Mouse (Mus musculus) cerebellum, postnatal 36 days (tissue): ENCODE data around the gene Lypd6b.

Experiments
- DNase-seq, 2 experiments: peaks; one replicate each; pipeline ENCODE4 v3.0.0; 2021 to 2022; ENCODE audit warnings: mixed read lengths in 2 of 2

Gene Lypd6b

DNA sequence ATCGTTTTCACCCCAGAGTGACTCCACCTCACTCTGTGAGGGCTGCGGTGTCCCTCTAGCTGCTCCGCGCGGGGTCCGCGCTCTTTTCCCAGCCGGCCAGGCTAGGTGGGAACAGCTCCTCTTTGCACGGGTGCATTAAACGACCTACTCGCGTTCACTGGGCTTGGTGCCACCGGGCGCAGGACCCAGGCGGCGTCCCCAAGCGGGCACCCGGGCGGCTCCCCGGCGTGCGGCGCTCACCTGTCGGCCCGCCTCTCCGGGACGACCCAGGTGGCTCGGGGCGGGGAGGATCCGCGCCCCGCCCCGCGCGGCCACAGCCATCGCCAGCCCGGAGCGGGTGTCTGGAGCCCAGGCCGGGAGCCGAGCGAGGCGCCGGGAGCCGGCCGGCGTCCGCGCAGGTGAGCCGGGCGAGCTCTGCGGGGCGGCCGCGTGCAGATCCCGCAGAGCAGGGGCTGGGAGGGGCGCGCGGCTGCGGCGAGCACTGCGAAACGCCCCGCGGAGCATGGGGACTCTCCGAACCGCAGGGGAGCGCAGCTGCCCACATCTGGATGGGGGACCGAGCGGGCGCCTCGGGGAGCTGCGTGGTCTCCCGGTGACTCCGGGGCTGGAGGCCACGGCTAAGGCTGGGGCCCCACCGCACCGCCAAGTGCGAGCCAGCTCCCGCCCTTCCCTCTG is at the start of gene Lypd6b:
TSS of gene Lypd6b (plus strand) at position 313 of the 675 bp plus-strand sequence.
- DNase-seq, result peak in 1 of 2 experiments; percentile 23

- peak; percentile 74 to 76 for DNase-seq
Observed at GRCm38 (mm10) chr2:49739046-49739445, 48.4 kb upstream of the Lypd6b start.

- DNase-seq, result no peak
Observed at GRCm38 (mm10) chr2:49741026-49741425, 46.5 kb upstream of the Lypd6b start.

DNA sequence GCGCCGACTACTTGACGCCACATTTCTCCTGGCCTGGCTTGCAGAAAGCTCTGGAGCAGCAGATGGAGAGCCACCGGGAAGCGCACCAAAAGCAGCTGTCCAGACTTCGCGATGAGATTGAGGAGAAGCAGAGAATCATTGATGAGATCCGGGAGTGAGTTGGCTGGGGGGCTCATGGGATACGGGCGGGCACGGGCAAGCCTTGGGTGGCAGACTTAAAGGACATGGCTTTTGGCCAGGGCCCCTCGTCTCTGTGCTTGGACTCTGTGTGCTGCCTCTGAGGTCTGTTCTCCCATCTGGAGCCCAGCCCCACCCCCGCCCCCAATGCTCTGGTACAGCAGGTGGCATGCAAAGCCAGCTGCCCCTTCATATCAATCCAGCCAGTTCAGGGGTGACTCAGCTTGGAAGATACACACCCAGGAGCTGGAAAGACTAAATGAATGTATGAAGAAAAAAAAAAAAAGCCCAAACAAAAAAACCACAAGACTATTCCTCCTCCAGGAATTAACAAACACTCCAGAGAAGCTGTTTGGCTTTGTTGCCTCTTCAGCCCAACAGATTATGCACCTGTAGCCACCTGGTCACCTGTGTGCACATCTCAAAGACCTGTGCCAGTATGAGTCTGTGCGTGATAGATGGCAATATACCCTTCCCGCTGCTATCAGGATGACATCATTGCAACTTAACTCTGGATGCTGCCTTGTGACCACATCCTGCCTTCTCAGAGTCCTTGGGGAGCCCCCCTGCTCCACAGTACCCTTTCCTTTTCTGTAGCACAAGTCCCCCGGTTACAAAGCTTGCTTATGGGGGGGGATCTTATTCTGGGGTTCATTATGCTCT is 45.4 kb upstream of the Lypd6b start:
- peak; percentile 65 to 70 for DNase-seq

- DNase-seq, result no peak
Observed at GRCm38 (mm10) chr2:49742919-49743318, 44.6 kb upstream of the Lypd6b start.

DNA sequence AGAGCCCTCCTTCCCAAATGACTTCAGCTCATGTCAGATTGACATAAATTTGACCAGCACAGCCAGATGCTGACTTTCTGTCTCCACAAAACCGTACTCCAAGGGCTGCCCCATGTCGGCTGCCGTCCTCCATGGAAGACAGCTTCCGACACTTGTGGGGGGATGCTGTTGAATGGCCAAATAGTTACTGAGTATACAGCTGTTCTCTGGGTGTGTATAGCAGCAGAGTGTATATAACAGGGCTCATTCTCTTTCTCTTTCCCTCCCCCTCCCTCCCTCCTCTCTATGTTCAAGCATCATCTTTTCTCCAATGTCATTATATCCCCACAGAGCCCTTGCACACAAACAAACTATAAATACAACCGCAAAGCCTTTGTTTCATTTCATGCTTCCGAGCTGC is 43.7 kb upstream of the Lypd6b start:
- no peak for DNase-seq

GRCm38 (mm10) chr2:49744251-49745093 is 43.0 kb upstream of the Lypd6b start:
- DNase-seq, result no peak

DNA sequence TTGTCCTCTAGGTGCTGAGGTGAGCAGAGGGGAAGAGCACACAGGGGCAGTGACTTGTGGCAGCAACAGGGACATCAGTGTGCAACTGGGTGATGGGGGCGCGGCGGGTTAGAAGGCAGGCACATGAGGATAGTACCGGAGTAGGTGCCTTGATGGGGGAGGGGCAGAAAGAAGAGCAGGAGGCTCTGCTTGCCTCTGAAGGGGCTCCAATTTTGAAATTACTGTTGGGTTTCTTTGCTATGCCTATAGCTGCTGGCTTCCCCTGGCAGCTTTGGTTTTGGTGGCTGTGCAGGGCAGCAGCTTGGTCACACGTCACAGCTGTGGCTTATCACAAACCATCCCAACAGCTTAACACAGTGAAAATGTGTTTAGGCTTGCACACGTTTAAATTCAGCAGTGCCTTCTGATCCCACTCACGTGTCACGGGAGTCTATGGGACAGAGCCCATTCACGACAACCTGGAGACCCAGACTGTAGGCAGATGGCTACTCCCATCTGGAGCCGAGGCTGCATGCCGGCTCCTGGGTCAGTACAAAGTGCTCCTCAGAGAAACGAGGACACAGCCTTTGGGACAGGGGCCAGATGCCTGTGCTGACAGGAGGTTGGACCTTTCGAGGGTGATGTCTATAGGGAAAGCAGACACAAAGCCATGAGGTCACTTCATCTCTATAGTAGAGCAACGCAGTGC is 42.2 kb upstream of the Lypd6b start:
- DNase-seq, result peak; percentile 83 to 84

DNA sequence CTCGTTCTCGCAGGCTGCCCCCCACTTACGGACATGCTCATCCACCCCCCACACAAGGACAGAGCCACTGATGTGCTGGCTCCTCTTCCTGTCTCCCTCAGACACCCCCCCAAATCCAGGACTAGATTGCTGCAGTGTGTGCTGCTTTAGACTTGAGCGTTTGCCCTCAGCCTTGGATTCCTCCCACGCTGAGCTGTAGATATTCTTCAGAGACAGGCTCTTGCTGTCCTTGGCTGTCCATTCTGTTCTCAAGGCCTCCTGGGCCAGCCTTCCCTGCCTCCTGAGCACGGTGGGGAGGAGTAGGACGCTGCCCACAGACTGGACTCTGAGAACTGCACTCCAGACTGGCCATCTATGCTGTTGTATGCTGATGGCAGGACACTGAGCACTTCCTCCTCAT is 40.5 kb upstream of the Lypd6b start:
- no peak for DNase-seq

GRCm38 (mm10) chr2:49747670-49748069 is 39.8 kb upstream of the Lypd6b start:
- no peak for DNase-seq

DNA sequence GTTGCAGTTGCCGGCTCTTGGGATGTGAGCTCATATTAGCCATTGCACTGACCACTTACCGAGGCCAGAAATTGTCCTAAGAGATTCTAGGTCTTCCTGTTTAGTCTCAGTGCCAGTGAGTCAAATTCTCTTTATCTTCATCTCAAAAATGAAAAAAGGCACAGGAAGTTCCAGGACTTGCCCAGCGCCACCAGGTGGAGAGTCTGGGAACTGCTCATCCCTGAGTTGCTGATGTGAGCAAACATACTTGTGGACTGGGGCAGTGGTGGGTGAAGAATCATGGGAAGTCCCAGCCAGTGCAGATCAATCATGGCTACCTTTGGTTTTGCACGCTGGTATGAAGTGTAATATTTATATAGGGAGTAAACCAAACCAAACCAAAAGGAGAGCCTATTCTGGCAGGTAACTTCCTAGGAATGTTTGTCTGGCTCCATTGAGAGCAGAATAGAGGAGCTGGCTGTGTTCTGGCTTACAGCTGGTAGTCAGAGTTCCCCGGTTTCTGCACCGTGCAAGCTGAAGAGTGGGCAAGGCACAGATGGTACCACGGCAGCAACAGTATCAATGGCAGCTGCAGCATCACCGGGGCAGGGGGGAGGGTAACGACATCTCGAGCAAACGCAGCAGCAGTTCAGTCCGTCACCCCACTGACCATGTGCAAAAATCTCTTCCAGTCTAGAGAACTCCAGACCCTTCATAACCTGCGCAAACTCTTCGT is 38.7 kb upstream of the Lypd6b start:
- peak; percentile 62 to 63 for DNase-seq

GRCm38 (mm10) chr2:49749730-49750576 is 37.5 kb upstream of the Lypd6b start:
- no peak for DNase-seq

GRCm38 (mm10) chr2:49751544-49752210 is 35.8 kb upstream of the Lypd6b start:
- DNase-seq, result no peak

GRCm38 (mm10) chr2:49752211-49752607 is 35.3 kb upstream of the Lypd6b start:
- DNase-seq, result peak in 1 of 2 experiments; percentile 54

GRCm38 (mm10) chr2:49753062-49753461 is 34.4 kb upstream of the Lypd6b start:
- DNase-seq, result no peak

DNA sequence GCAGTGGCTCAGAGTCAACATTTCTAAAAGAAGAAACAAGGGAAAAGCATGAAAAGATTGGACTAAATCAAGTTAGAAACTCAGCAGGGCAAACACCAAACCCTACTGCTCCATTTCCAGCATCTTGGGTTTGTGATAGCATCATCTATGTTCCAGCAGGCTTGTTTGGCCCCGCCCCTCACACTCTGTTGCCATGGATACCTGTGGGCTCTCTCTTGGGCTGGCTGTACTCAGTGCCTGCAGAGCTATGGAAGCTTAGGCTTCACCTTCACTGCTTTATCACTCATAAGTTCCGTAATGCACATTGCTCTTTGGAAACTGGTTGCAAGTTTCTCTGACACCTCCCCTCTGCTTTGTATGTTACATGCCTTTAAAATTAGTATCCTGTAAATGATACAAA is 32.4 kb upstream of the Lypd6b start:
- DNase-seq, result no peak

DNA sequence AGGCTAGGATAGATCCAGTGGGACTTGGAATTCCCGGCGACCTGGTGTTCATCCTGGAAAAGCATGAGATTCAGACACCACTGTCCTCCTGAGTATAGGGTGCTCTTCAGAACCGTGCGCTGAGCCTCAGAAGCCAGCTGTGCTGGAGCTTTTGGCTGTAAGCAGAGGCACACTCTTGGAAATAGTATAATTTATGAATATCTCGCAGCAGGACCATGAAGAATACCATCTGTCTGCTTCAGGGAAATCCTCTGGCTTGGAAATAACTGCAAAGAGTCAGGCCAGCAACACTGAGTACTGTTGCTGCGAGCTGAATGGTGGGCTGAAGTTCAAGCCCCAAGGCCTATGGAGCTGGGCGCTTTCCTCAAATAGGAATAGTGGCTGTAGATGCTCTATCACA is 29.9 kb upstream of the Lypd6b start:
- DNase-seq, result no peak

GRCm38 (mm10) chr2:49764331-49764946 is 23.0 kb upstream of the Lypd6b start:
- peak in 1 of 2 experiments; percentile 50 for DNase-seq

- no peak for DNase-seq
Observed at GRCm38 (mm10) chr2:49768916-49769315, 18.6 kb upstream of the Lypd6b start.

DNA sequence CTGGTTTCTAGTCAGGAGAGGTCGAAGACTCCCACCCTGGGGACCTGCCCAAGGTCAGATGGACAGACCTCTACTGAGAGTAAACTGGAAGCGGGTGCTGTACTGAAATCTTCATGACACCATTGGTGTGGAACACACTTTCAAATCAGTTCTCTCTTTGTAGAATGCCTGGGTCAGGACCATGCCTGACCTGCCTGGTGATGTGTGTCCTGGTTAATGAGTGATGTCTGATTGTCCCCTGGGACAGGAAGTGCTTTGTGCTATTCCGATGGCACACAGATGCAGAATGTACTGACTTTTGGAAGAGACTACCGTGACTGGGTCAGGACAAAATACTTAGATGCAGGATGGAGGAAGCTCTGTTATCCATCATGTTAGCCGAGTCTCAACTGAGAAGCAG is 17.0 kb upstream of the Lypd6b start:
- DNase-seq, result no peak
